Mouse (Mus musculus) cerebellum, adult 8-10 months (tissue): ENCODE data around the gene Gpd1l.
A peak's percentile ranks its signal among the peaks of the same experiment; 100 is the strongest.

Experiments
- DNase-seq: peaks from one replicate; pipeline ENCODE4 v3.0.0; 2022

The Gpd1l gene

DNA sequence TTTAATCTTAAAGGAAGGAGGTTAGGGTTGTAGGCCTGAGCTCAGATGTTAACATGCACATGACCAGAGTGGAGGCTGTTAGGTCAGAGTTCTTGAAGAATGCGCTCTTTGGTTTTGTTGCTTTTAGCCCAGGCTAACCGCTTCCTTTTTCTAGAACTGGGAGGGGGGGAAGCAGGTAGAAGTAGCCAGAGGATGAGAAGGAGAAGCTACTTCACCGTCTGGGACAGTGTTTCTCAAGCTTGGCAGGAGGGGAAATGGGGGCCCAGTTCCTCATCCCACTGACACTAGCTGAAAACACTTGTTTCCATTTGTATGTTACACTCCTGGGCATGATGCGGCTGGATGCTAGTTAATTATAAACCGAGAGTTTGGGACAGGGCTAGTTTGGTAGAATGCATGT lies 8.2 kb downstream of the Gpd1l start:
- no peak for DNase-seq

GRCm38 (mm10) chr9:114925039-114925438 lies 8.7 kb downstream of the Gpd1l start:
- no peak for DNase-seq

DNA sequence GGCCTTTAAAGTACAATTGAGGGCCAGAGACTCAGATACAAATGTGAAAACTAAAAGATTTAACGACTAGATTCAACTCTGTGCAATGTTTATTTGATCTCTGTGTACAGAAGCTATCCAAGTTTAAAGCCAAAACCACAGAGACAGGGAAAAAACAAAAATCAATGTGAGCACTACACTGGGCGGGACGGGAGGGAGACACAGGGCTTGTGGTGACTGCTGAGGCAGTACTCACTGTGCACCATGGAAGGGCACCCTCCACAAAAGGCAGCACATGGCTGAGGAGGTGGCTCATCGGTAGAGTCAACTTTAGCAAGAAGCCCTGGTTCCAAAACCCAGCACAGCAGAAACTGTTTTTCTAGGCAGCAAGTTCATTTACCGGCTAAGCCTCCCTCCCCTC lies 9.3 kb downstream of the Gpd1l start:
- no peak for DNase-seq

DNA sequence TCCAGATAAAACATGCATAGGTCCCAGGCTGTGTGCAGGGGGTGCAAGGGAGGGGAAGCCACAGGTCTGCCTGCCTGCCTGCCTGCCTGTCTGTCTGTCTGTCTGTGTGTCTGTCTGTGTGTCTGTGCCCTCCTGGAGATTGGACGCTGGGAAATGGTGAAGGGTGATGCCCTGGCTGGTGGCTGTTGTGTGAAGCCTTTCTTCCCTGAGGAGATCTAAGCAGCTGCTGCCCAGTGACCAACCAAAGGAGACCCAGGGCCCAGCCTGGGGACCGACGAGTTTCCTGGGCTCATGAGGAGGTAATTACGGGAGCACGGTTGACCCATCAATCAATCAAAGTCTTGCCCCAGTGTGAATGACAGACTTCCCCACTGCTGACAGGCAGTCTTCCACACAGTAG lies 11.6 kb downstream of the Gpd1l start:
- DNase-seq, result no peak

GRCm38 (mm10) chr9:114921352-114922081 lies 12.3 kb downstream of the Gpd1l start:
- no peak for DNase-seq

DNA sequence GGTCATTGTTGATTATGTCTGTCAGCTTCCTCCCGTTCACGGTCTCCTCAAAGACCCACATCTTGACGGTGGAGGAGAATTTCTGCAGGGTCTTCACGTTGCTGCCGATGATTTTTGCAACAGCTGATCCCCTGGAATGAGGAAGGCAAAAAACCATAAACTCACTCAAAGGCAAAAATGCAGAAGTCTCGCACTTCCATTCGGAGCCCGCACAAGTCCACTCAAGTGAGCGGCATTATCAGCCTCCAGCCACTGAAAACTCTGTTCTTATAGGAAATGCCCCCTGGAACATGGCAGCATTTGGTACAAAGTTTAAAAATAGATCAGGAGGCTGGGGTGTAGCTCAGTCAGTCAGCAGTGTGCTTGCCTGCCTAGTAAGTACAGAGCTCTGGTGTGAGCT lies 13.2 kb downstream of the Gpd1l start:
- no peak for DNase-seq

DNA sequence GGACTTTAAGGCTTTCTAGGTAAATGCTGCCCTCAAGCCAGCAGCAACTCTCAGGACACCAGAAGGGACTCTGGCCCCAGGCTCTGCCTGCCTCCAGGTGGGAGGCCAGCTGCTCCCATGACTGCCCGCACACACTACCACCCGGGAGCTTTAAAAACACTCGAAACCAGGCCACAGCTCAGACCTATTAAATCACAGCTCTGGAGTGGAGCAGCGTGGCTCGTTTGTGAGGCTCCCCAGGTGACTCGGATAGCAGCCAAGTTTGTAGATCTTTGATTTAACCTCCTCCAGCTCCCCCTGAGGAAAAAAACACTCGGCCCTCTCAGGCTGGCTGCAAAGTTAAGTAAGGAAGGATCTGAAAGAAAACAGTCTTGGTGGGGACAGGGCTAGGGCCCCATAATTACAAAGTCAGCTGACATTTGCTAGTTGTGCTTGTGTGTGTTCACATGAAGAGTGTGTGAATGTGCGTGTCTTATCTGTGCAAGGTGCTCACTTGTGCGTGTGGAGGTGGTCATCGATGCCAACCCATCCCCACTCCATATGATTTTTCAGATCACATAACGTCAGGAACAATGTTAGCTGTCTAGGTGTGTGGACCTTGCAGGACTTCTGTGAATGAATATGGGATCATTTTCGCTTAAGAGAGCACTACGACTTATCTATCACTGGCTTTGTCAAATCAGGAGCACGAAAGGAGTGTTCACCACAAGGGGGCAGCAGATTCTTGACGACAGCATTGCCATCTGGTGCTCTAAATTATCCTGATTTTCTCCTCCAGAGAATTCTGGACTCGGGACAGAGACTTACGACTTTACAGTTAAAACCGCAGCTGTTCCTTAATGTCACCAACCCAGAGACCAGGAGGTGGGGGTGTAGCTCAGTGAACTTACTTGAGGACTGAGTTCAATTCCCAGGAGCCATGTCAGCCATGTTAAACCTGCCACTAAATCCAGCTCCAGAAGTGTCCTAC lies 20.8 kb downstream of the Gpd1l start:
- DNase-seq, result peak; percentile 91

DNA sequence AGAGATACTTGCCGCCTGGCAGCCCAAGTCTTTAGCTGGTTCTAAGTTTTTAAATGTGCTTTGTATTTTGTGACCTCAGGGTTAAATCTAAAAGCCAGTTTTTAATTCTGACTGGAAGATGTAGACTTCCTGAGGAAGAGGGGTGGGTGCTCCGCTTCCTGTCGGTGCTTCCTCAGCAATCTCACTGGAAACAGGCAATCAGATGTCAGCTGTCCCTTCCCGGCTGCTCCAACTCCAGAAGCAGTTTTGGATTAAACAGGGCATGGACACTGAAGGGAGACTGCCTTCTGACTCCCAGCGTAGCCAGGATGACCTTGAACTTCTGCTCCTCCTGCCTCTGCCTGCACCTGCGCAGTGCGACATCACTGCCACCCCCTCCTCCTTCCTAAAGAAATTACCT lies 26.3 kb downstream of the Gpd1l start:
- DNase-seq, result no peak

GRCm38 (mm10) chr9:114895919-114896318 lies 37.9 kb downstream of the Gpd1l start:
- no peak for DNase-seq

- no peak for DNase-seq
Measured at GRCm38 (mm10) chr9:114892974-114893373, 40.8 kb downstream of the Gpd1l start.

- DNase-seq, result no peak
Measured at GRCm38 (mm10) chr9:114890377-114890776, 43.4 kb downstream of the Gpd1l start.

DNA sequence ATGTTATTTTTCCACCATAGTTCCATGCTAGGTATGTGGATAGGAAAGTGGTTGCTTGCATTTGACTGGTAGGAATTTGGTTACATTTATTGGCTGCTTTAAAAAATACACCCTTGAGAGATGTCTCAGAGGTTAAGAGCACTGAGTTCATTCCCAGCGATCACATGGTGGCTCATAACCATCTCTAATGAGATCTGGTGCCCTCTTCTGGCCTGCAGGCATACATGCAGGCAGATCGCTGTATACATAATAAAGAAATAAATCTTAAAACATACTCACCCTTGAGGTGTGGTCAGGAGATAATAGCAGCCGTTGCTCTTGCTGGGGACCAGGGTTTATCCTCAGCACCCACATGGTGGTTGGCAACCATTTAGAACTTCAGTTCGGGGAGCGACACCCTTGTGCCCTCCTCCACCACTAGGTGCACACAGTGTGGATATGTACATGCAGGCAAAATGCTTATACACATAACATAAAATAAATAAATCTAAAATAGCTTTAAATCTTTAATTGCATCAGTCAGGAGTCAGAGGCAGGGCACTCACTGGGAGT lies 44.9 kb downstream of the Gpd1l start:
- no peak for DNase-seq

- no peak for DNase-seq
Measured at GRCm38 (mm10) chr9:114887699-114888098, 46.1 kb downstream of the Gpd1l start.

- DNase-seq, result no peak
Measured at GRCm38 (mm10) chr9:114885991-114886662, 47.7 kb downstream of the Gpd1l start.

DNA sequence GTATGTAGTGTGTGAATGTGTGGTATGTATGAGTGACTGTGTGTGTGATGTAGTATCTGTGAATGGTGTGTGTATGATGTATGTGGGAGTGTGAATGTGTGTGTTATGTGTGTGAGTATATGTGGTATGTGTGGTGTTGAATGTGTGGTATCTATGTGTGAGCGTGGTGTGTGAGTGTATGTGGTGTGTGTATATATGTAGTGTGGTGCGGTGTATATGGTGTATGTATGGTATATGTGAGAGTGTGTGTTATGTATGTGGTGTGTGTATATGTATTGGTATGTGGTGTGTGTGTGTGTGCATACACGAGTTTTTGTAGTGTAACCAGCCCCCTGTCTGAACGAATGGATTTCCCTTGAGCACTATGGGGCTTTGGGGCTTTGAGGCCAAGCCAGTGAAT lies 48.2 kb downstream of the Gpd1l start:
- DNase-seq, result no peak

DNA sequence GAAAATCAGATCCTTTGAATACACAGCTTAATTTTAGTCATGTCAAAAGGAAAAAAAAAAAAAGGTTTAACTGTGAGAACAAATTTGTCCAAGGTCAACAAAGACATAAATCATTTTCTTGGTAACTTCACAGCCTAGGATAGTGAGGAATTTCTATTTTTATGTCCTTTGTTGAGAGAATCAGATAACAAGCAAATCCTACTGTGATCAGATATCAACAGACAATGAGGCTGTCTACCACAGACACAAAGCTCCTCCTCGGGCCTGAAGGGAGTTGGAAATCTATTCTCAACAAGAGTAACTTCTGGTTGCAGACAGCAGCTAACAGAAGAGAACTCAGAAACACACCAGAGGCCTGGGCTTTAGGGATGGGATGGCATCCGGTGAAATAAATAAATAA lies 51.8 kb downstream of the Gpd1l start:
- no peak for DNase-seq

GRCm38 (mm10) chr9:114855327-114855726 lies 78.5 kb downstream of the Gpd1l start:
- DNase-seq, result no peak

- no peak for DNase-seq
Measured at GRCm38 (mm10) chr9:114854686-114855085, 79.1 kb downstream of the Gpd1l start.

- no peak for DNase-seq
Measured at GRCm38 (mm10) chr9:114853336-114853735, 80.5 kb downstream of the Gpd1l start.

GRCm38 (mm10) chr9:114851419-114852190 lies 82.2 kb downstream of the Gpd1l start:
- DNase-seq, result no peak
